Mouse (Mus musculus): Measurements from ENCODE around the gene Acoxl. TPM values are rescaled to one million over a fixed set of nuclear protein-coding genes. Genes with fewer than 3 reads are reported as not detected.

Acoxl gene
- total RNA-seq, 1 experiment from 2014 or later, result 0.23 TPM

DNA sequence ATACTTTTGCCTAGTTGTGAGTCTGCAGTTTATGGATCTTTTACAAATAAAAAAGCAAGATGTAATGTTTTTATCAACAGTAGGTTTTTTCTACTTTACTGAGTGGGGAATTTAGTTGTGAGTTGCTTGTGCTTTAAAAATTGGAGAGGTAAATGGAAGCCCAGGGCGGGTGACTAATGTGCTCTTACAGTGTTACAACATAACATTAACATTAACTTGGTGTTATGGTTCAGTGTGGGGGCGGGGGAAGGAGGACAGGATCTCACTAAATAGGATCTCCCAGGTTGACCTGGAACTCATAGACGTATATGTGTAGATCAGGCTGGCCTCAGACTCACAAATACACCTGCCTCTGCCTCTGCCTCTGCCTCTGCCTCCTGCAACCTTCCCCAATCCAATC, 306.8 kb downstream of the Acoxl start:
- no peak for ATAC-seq (ENCODE audit: extremely low read depth, insufficient number of reproducible peaks, low FRiP score, poor library complexity, severe bottlenecking)

DNA sequence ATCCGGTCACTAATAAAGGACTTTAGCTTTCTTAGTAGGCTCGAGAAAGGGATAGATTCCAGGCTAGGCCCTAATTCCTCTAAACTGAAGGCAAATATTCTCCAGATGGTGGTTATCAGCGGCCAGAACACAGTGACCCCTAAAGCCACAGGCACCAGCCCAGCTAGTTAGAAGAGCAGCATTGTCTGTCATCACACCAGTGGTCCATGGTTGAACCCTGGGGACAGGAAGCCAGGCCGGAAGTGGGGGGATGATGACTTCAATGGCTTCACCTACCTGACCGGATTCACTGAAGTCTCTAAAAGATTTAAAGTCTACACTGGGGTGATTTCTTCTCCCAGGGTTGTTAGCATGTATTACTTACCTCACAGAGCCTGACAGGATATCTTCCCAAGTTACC, 310.9 kb downstream of the Acoxl start:
- ATAC-seq (ENCODE audit: extremely low read depth, insufficient number of reproducible peaks, low FRiP score, poor library complexity, severe bottlenecking), result no peak

DNA sequence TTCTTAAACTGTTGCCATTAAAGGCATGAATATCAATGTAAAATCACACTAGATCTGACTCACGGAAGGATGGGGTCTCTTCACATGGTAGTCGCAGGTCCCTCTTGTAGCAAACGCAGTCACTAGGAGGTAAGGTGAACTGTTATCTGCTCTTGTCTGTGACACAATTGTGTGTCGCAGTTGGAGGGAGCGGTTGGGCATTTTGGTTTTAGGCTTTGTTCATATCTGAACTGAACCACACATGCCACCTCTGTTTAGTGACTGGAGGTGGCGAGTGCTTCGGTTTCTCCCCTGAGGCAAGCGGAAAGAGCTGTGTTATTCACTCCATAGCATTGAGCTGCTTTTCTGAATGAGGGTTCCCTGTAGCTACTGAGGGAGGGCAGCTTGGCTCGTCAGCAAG, 313.5 kb downstream of the Acoxl start:
- no peak for ATAC-seq (ENCODE audit: extremely low read depth, insufficient number of reproducible peaks, low FRiP score, poor library complexity, severe bottlenecking)

DNA sequence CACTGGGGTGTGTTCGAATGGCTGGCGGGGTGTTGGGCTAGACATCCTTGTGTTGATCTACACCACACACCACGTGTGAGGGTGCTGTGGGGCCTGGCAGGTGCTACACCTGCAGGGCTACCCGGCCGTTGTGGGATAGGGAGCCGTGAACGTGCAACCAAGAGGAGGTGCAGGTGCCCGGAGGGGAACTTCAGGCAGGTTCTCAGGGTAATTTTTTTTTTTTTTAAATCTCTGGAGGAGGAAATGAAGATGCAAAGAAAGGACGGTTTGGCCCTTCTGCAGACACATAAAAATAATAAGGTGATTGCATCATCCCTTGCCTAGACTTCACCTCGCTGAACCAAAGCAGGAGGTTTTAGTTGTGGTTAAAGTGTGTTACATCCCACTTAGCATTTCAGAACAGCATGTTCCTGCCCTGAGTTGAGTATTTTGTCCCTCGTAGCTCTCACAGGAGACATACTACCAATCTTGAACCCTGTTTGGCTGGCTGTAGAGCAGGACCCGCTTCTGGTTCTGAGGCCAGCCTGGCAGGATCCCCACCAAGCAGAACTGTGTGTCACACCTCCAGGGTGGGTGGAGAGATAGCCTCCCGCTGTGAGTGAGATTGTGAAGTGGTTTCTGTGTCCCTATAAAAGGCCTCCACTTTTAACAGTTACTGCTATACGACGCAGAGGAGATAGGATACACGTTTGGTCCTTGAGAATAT, 314.3 kb downstream of the Acoxl start:
- ATAC-seq (ENCODE audit: extremely low read depth, insufficient number of reproducible peaks, low FRiP score, poor library complexity, severe bottlenecking), result peak; percentile 30

DNA sequence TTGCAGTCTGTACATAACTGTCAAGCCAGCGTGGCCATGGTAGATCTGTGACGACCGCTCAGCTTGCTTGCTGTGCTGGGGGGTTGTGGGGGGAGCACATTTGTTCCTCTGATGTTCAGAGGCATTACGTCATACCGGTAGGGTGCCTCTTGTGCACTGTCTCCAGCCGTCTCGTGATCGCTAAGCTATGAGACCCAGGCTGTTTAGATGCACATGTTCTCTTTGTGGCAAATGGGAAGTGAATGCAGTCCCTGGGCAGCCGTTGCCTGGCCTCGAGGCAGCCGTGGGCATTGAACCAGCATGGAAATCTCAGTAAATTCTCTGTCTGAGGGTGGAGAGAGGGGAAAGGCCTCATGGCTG, 314.9 kb downstream of the Acoxl start:
- ATAC-seq (ENCODE audit: extremely low read depth, insufficient number of reproducible peaks, low FRiP score, poor library complexity, severe bottlenecking), result peak; percentile 21; the same call in 1 of the 2 replicates

DNA sequence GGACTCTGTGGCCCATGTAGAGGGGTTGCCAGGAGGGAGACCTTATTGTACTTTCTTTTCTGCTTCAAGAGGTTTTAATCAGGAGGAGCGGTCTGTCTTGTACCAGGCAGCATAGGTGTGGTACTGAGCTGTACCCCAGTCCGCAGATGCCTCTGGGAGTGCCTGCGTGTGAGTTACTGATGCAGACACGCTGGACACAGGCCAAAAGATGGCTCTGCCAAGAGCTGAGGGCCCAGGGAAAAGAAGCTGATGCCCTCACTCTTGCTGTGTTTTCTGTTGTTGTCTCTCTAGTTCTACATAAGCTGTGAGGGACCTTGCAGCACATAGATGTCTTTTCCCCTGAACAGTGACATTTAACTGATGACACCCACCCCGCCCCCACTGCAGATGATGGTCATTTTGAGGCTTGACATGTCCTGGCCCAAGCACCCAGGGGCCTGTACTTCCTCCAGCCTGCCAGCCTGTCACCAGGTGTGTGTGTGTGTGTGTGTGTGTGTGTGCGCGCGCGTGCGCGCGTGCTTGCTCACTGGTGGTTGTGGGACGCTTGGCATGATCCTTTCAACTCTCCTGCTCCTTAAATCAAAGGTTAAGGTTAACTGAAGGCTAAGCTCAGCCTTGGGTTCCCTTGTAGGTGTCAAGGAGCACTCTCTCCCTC, 316.9 kb downstream of the Acoxl start:
- no peak for ATAC-seq (ENCODE audit: extremely low read depth, insufficient number of reproducible peaks, low FRiP score, poor library complexity, severe bottlenecking)

DNA sequence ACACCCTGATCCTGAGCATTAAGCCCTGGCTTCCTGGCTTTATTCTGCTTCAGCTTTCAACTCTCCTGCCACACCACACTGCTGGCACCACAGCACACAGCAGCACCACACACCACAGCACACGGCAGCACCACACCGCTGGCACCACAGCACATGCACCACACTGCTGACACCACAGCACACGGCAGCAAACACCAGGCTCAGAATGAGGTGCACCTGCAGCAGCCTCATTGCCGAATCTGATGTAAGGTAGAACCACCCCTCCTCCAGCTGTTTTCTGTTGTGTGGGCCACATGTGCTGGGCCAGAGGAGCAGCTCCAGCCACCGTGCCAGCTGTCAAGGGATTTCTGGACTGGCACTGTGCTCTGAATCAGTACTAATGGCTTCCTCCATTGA, 317.4 kb downstream of the Acoxl start:
- no peak for ATAC-seq (ENCODE audit: extremely low read depth, insufficient number of reproducible peaks, low FRiP score, poor library complexity, severe bottlenecking)

DNA sequence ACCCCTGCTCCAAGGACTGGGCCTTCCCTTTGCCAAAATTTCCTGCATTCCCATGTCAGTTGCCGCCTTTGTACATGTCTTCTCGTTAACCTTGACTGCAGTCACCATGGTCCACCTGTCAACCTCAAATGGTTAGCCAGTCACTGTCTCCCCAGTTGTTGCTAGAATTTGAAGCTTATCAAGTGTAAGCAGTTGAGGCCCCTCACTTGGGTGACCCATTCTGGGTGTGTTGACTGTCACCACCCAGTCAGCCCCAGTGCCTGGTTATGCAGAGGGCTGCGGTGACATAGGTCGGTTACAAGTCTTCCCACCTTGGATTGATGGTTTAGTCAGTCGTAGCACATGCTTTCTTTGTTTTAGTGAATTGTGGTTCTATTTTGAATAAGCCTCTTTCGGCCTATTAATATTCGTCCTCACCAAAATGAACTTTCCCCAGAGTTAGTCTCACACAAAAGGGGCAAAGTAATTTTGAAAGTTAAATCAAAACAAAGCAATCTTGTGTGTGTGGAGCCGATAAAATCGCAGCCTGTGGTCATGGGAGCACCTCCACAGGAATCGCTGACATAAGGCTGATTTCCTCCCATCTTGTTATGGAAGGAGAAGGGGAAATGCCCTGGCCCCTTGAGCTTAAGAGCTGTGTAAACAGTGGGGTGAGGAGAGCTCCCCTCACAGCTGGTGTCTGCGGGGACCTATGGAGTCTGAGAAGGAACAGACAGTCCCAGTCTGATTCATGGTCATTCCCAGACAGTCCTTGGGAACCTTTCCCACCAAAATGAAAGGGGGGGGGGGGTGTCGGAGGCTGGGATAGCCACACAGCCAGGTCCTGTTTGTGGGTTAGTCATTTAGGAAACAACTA, 318.1 kb downstream of the Acoxl start:
- no peak for ATAC-seq (ENCODE audit: extremely low read depth, insufficient number of reproducible peaks, low FRiP score, poor library complexity, severe bottlenecking)

DNA sequence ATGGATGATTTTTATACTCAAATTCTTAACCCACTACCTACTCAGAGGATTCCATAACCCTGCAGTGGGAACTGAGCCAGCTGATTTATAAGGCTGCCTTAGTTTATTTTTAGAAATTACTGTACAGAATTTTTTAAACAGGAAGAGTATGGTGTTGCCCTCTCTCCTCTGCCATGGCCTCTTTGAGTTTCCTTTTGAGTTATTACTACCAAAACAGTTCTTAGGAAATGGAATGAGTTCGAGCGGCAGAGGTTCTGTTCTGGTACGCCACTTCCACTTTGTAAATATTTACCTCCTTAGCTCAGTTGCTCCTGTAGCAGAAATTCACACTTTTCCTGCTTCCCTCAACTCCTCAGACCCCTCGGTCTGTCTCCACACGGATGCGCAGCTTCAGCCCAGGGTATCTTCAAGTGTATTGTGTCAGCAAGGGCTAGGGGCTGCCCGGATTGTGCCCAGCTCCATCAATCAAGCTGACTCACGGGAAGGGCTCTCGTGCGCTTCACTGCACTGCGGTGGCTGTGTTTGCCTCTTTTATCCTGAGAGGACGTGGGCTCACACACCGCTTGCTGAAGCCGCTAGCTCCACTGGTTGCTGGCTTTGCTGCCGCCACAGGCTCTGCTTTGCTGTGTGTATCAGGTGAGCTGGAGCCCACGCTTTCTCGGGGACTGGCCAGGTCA, 320.2 kb downstream of the Acoxl start:
- no peak for ATAC-seq (ENCODE audit: extremely low read depth, insufficient number of reproducible peaks, low FRiP score, poor library complexity, severe bottlenecking)

DNA sequence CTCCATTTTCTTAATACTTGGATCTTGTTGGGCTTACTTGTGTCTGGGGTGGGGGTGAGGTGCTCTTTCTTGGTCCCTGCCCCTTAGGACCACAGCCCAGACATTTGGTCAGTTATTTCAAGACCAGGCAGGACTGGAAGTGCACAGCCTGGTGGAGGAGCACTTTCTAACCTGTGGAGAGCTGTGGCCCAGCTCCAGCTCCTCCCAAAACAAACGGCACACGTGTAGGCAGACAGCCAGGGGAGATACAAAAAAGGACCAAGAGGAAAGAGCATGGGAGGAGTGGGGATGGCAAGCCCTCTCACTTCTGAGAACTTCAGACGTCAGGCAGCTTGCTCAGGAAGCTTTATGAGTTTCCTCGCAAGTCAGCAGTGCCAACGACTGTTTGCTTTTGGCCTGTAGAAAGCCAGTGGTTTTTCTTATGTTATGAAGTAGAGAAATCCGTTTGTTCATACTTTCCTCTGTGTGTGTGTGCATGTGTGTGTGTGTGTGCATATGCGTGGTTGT, 321.0 kb downstream of the Acoxl start:
- ATAC-seq (ENCODE audit: extremely low read depth, insufficient number of reproducible peaks, low FRiP score, poor library complexity, severe bottlenecking), result no peak

DNA sequence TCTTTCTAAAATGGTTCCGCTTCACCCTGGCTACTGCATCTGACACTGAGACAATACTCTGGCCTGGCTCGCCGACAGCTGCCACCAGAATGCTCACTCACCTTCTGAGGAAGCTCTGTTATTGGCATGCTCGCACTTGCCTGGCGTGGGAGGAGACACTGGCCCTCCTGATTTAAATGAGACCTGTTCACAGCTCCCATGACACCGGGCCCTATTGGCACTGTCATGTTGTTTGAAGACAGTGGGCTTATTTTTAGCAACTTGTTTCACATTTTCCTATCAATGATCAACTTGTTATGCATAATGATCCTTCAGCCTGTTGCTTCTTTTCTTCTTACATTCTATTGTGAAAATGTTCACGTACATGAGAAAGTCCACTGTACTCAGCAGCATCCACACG, 324.5 kb downstream of the Acoxl start:
- no peak for ATAC-seq (ENCODE audit: extremely low read depth, insufficient number of reproducible peaks, low FRiP score, poor library complexity, severe bottlenecking)

DNA sequence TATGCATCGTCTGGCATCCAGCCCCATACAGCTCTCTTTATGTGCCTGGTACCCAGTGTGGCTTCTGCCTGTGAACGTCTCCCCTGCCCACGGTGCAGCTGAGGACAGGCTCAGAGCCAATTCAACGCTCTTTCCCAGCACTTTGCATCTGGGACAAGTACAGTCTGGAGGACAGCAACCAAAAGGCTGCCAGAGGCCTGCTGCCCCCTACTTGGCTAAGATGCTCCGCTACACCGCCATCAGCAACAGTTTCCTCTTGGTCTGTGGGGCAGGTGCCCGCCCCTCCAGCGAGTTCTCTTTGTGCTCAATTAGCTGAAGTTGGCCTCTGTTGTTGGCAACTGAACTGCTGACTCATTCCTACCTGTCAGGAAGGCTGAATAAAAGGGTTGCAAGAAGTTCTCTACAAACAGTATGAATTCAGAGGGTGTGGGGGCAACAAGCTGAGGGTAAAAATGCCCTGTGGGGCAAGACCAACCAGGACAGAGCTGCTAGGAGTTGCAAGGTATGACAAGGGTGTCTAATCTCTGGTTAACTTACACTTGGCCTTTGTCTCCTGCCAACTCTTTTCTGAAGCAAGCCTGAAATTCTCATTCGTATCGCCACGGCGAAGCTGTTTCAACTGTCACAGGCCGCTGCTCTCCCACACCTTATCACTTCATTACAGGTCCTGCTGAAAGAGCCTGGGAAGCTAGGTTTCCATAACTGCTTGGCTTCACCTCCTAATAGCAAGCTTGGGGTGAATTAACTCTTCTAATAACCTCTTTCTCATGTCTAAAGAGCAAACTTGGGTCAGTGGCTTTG, 328.1 kb downstream of the Acoxl start:
- ATAC-seq (ENCODE audit: extremely low read depth, insufficient number of reproducible peaks, low FRiP score, poor library complexity, severe bottlenecking), result no peak

DNA sequence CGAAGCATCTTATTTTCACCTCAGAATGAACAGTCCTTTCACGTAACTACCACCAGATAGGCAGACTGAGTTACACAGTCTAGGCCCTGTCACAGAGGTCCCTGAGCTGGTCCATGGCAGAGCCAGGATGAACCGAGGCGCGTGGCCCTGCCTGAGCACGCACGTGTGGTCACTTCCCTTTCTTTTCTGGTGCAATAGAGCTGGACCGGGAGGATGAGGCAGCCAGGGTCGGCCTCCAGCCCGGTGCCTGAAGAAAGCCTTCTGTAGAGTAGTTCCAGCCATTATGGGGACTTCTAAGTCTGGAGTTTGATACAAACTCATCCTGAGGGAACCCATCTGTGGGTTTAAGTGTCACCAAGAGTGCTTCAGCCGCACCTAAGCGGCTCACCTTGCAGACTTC, 329.3 kb downstream of the Acoxl start:
- ATAC-seq (ENCODE audit: extremely low read depth, insufficient number of reproducible peaks, low FRiP score, poor library complexity, severe bottlenecking), result no peak

DNA sequence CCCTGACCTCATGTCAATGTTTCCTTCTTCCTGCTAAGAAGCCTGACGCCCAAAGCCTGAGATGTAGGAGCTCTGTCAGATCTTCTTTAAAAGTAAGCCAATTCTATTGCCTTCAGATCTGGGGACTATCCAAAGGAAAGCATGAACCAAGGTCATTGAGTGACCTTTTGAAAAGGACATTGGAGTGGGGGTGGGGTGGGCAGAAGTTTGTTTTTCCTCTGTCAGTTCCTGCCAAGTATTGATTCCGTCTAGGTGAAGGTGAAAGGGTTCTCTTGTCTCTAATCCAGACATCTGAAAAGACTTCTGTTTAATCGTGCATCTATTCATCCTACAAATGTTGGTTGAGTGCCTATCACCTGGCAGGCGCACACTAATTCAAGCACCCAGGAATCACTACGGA, 330.8 kb downstream of the Acoxl start:
- no peak for ATAC-seq (ENCODE audit: extremely low read depth, insufficient number of reproducible peaks, low FRiP score, poor library complexity, severe bottlenecking)

DNA sequence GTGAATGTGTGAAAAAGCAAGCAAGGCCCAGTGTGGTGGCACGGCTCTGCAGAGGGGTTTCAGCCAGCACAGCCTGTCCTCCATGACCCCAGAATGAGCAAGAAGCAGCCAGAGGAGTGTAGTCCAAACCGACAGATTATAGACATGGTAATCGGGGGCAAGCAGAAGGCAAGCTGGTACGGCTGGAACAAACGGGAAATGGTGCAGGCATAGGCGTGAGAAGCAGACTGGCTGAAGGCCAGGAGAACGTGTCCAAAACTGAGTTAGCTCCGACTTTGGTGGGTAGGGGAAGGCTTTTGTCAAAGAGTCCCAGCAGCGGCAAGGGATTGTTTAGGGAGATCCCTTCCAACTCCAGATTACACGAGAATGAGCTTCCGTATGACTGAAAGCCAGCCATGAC, 331.3 kb downstream of the Acoxl start:
- no peak for ATAC-seq (ENCODE audit: extremely low read depth, insufficient number of reproducible peaks, low FRiP score, poor library complexity, severe bottlenecking)

DNA sequence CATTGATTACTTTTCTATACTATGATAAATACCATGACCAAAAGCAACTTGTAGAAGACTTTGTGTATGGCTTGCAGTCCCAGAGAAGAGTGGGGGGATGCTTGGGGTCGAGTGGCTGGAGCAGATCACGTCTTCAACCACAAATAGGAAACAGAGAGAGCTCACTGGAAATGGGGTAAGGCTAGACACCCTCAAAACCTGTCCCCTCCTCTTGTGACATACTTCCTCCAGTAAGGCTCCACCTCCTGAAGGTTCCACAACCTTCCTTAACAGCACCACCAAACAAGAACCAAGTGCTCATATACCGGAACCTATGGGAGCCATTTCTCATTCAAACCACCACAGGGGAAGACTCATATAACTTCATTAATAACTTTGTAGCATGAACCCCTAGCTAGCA, 331.9 kb downstream of the Acoxl start:
- no peak for ATAC-seq (ENCODE audit: extremely low read depth, insufficient number of reproducible peaks, low FRiP score, poor library complexity, severe bottlenecking)

DNA sequence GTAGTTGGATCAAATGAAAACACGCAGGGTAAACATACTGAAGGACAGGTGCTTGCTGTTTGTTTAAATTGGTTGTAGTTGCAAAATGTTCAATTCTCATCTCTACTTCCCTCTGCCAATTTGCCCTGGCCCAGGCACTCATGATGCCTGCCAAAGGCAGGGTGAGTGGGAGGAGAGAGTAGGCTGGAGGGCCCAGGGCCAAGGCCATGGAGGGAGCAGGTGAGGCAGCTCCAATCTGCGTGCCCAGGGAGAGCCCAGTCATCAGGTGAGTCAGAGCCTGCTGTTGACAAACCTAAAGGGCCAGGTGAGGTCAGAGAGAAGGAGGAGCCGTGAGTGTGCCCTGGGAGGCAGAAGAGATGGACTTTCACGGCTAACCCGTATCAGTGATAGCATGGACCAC, 333.6 kb downstream of the Acoxl start:
- ATAC-seq (ENCODE audit: extremely low read depth, insufficient number of reproducible peaks, low FRiP score, poor library complexity, severe bottlenecking), result no peak
